Mouse (Mus musculus) spleen, adult 2 months (tissue): ENCODE data around the gene Qrich2. TPM values are rescaled to one million over a fixed set of nuclear protein-coding genes. Genes with fewer than 3 reads are reported as not detected.

Experiments used
- DNase-seq, 2 experiments: peaks; one replicate each; pipeline versions ENCODE4 v3.0.0 to v3.0.0-alpha.2; 2012 to 2021; ENCODE audit warnings: low spot score in 2 of 2, low read depth in 1 of 2
- H3K27ac ChIP-seq: fragments of 200-500 bp; 2 replicates; pipeline ENCODE4 v1.5.1; 2012; ENCODE audit warnings: low read length, inconsistent platforms; ENCODE audit not compliant: insufficient read depth
- H3K27me3 ChIP-seq: fragments of 200-500 bp; 2 replicates; pipeline ENCODE4 v1.6.1; 2012; ENCODE audit warnings: mild to moderate bottlenecking, moderate library complexity, low read length, inconsistent platforms; ENCODE audit not compliant: control insufficient read depth, insufficient read depth
- H3K36me3 ChIP-seq: fragments of 200-500 bp; 2 replicates; pipeline ENCODE4 v1.6.1; 2012; ENCODE audit warnings: mild to moderate bottlenecking, low read length, inconsistent platforms; ENCODE audit not compliant: control insufficient read depth, insufficient read depth
- H3K4me1 ChIP-seq: fragments of 200-500 bp; 2 replicates; pipeline ENCODE4 v1.6.1; 2011; ENCODE audit warnings: inconsistent platforms; ENCODE audit not compliant: control insufficient read depth, insufficient read depth, insufficient read length
- H3K4me3 ChIP-seq: fragments of 200-500 bp; 2 replicates; pipeline ENCODE4 v1.5.1; 2011; ENCODE audit warnings: mild to moderate bottlenecking, inconsistent platforms; ENCODE audit not compliant: insufficient read depth, insufficient read length; ENCODE audit errors: extremely low read depth
- CTCF ChIP-seq: fragments of 200-500 bp; IDR thresholded peaks from 2 replicates; pipeline ENCODE4 v1.5.1; 2011; ENCODE audit warnings: mild to moderate bottlenecking, inconsistent platforms; ENCODE audit not compliant: insufficient read depth, insufficient read length, insufficient replicate concordance; ENCODE audit errors: extremely low read depth
- POLR2A ChIP-seq: fragments of 200-500 bp; IDR thresholded peaks from 2 replicates; pipeline ENCODE4 v1.6.1; 2011; ENCODE audit warnings: low read depth, low read length, inconsistent platforms
- WGBS: fragments of 180-500 bp; shearing (Covaris S2); methylation state at CpG from one replicate; pipeline ENCODE4 v1.1.7; 2018; 5-methylcytosine and 5-hydroxymethylcytosine counted together
- polyA plus RNA-seq: library from polyadenylated mRNA; depleted of rRNA; stranded (reverse); fragments of >200 nt; gene quantifications from 2 replicates; pipeline ENCODE4 v1.2.3, GENCODE M21; 2012

Qrich2 gene
- polyA plus RNA-seq, 1 experiment = 0.14 TPM

- Histone ChIP-seq H3K36me3 (peaks cover 7% of the 10 kb centered on the region), H3K4me1 (peaks cover 3% of the 10 kb centered on the region; the same call in 1 of the 2 replicates), H3K27ac (peak overlapping the region; percentile 88), H3K4me3 (peak overlapping the region; percentile 84), H3K27me3 (no peaks in the 10 kb centered on the region)
- TF ChIP-seq POLR2A (no peak), CTCF (no peak)
- DNase-seq = no peak
- under 1% methylated on average over 39 of the region's 39 CpGs for WGBS
These were observed 23.8 kb upstream of the Qrich2 start for GRCm38 (mm10) chr11:116489771-116490231.

- TF ChIP-seq POLR2A (no peak), CTCF (no peak; the same call in 1 of the 2 replicates)
- no peak for DNase-seq
- peaks cover 14% of the 10 kb centered on the region for H3K36me3 ChIP-seq
- H3K4me3 ChIP-seq = no peak overlapping the region
- H3K4me1 ChIP-seq = peaks cover 3% of the 10 kb centered on the region; the same call in 1 of the 2 replicates
- no peak overlapping the region for H3K27ac ChIP-seq
- WGBS = 65% methylated on average over 14 of the region's 14 CpGs
- H3K27me3 ChIP-seq = no peaks in the 10 kb centered on the region
These were observed 22.8 kb upstream of the Qrich2 start for GRCm38 (mm10) chr11:116488693-116489375.

- Histone ChIP-seq H3K27ac (no peak overlapping the region), H3K36me3 (peaks cover 18% of the 10 kb centered on the region), H3K27me3 (no peaks in the 10 kb centered on the region), H3K4me3 (no peak overlapping the region), H3K4me1 (peaks cover 3% of the 10 kb centered on the region; the same call in 1 of the 2 replicates)
- DNase-seq = no peak
- TF ChIP-seq POLR2A (no peak), CTCF (no peak)
These were observed 22.2 kb upstream of the Qrich2 start for GRCm38 (mm10) chr11:116488207-116488606.

- Histone ChIP-seq H3K4me3 (no peak overlapping the region), H3K27ac (no peak overlapping the region), H3K27me3 (no peaks in the 10 kb centered on the region), H3K36me3 (peaks cover 33% of the 10 kb centered on the region), H3K4me1 (peaks cover under 1% of the 10 kb centered on the region; the same call in 1 of the 2 replicates)
- TF ChIP-seq CTCF = no peak
- WGBS = 96% methylated on average over 8 of the region's 8 CpGs
- DNase-seq = no peak
These were observed 18.2 kb upstream of the Qrich2 start for GRCm38 (mm10) chr11:116484261-116484660.

GRCm38 (mm10) chr11:116481776-116482175 lies 15.7 kb upstream of the Qrich2 start:
- peaks cover 50% of the 10 kb centered on the region for H3K36me3 ChIP-seq
- H3K4me3 ChIP-seq = no peak overlapping the region
- 95% methylated on average over 7 of the region's 7 CpGs for WGBS
- no peaks in the 10 kb centered on the region for H3K27me3 ChIP-seq
- no peak for TF ChIP-seq POLR2A
- no peak for TF ChIP-seq CTCF
- H3K4me1 ChIP-seq = no peaks in the 10 kb centered on the region
- no peak for DNase-seq
- H3K27ac ChIP-seq = no peak overlapping the region

- Histone ChIP-seq H3K4me1 (no peaks in the 10 kb centered on the region), H3K4me3 (no peak overlapping the region), H3K36me3 (peaks cover 54% of the 10 kb centered on the region), H3K27ac (no peak overlapping the region), H3K27me3 (no peaks in the 10 kb centered on the region)
- 95% methylated on average over 8 of the region's 8 CpGs for WGBS
- no peak for DNase-seq
- TF ChIP-seq POLR2A (no peak), CTCF (no peak)
These were observed 14.9 kb upstream of the Qrich2 start for GRCm38 (mm10) chr11:116480975-116481374.

- Histone ChIP-seq H3K27me3 (no peaks in the 10 kb centered on the region), H3K36me3 (peaks cover 58% of the 10 kb centered on the region), H3K4me3 (no peak overlapping the region), H3K4me1 (no peaks in the 10 kb centered on the region), H3K27ac (no peak overlapping the region)
- WGBS = 86% methylated on average over 8 of the region's 8 CpGs
- no peak for DNase-seq
- TF ChIP-seq CTCF (no peak), POLR2A (no peak)
These were observed 13.8 kb upstream of the Qrich2 start for GRCm38 (mm10) chr11:116479832-116480231.
